Mouse (Mus musculus): ENCODE measurements around the gene Esp24.
A peak's percentile ranks its signal among the peaks of the same experiment; 100 is the strongest.
"Not testable (repeated sequence)": the region's sequence is repeated elsewhere in the genome, so short reads cannot be mapped to it uniquely, and the experiment has no call there.

The Esp24 gene

GRCm38 (mm10) chr17:39036395-39036794, at the start of gene Esp24:
Esp24 (plus strand) TSS chr17:39036695.
- not testable (repeated sequence) for DNase-seq (ENCODE audit: low read depth, low spot score)

- DNase-seq (ENCODE audit: low read depth, low spot score): no peak
Measured at GRCm38 (mm10) chr17:39009846-39010245, 26.6 kb upstream of the Esp24 start.

- no peak for DNase-seq (ENCODE audit: low read depth, low spot score)
Measured at GRCm38 (mm10) chr17:39010675-39011638, 25.5 kb upstream of the Esp24 start.

- DNase-seq (ENCODE audit: low read depth, low spot score): no peak
Measured at GRCm38 (mm10) chr17:39017184-39017583, 19.3 kb upstream of the Esp24 start.

GRCm38 (mm10) chr17:39043241-39043640, 6.7 kb downstream of the Esp24 start, which contains the start of gene Gm21903:
Gm21903 (minus strand) TSS chr17:39043341.
- DNase-seq (ENCODE audit: low read depth, low spot score): no peak

- DNase-seq (ENCODE audit: low read depth, low spot score): peak; percentile 50
Measured at GRCm38 (mm10) chr17:39063641-39064040, 27.1 kb downstream of the Esp24 start.

GRCm38 (mm10) chr17:39076937-39077336, 40.4 kb downstream of the Esp24 start, which contains the start of gene Esp23:
Esp23 (minus strand) TSS chr17:39077037.
- no peak for DNase-seq (ENCODE audit: low read depth, low spot score)

Measured in ZHBTc4 (cell line).